Mouse (Mus musculus) heart, embryonic 13.5 days (tissue): ENCODE data around the gene Frem2. TPM values are rescaled to one million over a fixed set of nuclear protein-coding genes. Genes with fewer than 3 reads are reported as not detected.

Source experiments
- ATAC-seq: fragments of 200-750 bp; cut with Nextera tagmentation; 2 replicates; pipeline ENCODE4 v1.8.0; 2017; ENCODE audit warnings: moderate TSS enrichment; ENCODE audit not compliant: insufficient number of reproducible peaks, low FRiP score, low TSS enrichment; ENCODE audit errors: extremely low read depth
- H3K27ac ChIP-seq: fragments of 300-500 bp; sonication (generic); replicated peaks from 2 replicates; pipeline ENCODE4 v1.5.1; 2015; ENCODE audit warnings: moderate library complexity, mild to moderate bottlenecking, inconsistent platforms
- H3K27me3 ChIP-seq: fragments of 300-500 bp; sonication (generic); replicated peaks from 2 replicates; pipeline ENCODE4 v1.6.1; 2015; ENCODE audit warnings: mild to moderate bottlenecking, inconsistent platforms
- H3K36me3 ChIP-seq: fragments of 300-500 bp; sonication (generic); 2 replicates; pipeline ENCODE4 v1.6.1; 2015; ENCODE audit warnings: mild to moderate bottlenecking, inconsistent platforms
- H3K4me1 ChIP-seq: fragments of 300-500 bp; sonication (generic); 2 replicates; pipeline ENCODE4 v1.6.1; 2015; ENCODE audit warnings: inconsistent platforms
- H3K4me2 ChIP-seq: fragments of 300-500 bp; sonication (generic); 2 replicates; pipeline ENCODE4 v1.6.1; 2015; ENCODE audit warnings: inconsistent platforms, mild to moderate bottlenecking, moderate library complexity
- H3K4me3 ChIP-seq: fragments of 300-500 bp; sonication (generic); 2 replicates; pipeline ENCODE4 v1.5.1; 2015; ENCODE audit warnings: moderate library complexity, mild to moderate bottlenecking, inconsistent platforms
- H3K9ac ChIP-seq: fragments of 300-500 bp; sonication (generic); 2 replicates; pipeline ENCODE4 v1.6.1; 2015; ENCODE audit warnings: inconsistent platforms, mild to moderate bottlenecking, moderate library complexity
- H3K9me3 ChIP-seq: fragments of 300-500 bp; sonication (generic); 2 replicates; pipeline ENCODE4 v1.6.1; 2016; ENCODE audit warnings: inconsistent platforms
- WGBS: fragments of 180-500 bp; shearing (Covaris S2); methylation state at CpG from one replicate; pipeline ENCODE4 v1.1.7; 2015; ENCODE audit warnings: mixed read lengths; 5-methylcytosine and 5-hydroxymethylcytosine counted together
- polyA plus RNA-seq: library from polyadenylated mRNA; unstranded; fragments of >200 nt; fragmentation: Nextera tagmentation; extraction: Ambion mirVana; gene quantifications from 2 replicates; pipeline ENCODE4 v1.2.1, GENCODE M21; 2015

The Frem2 gene
- 3.7 and 4.0 TPM in 2 replicates for polyA plus RNA-seq

DNA sequence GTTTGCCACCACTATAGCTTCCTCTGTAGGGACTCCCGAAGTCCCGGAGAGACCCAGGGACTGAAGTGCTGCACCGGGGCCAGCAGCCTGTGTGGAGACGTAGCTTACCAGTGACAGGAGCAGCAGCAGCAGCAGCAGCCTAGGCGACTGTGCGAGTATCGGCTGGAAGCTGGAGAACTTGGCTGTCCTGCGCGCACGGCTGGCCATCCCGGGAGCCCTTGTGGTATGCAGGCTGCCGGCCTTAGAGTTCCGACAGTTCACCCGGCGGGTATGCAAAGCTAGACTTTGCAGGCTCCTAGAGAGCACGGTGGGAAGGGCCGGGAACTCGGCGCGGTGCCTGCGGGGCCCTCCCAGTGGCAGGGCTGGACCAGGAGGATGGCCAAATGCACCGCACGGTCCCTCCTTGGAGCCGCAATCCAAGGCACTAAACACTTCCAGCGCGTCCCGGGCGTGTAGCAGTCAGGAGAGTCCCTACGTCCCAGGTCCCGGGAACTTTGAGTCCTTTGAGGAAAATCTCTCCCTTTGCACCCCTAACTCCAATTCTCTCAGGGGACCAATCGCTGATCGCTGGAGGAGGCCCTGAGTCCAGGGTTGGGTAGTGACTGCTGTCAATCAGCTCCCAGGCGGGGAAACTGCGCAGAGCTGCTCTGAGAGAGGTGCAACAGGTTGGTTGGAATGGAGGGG is at the start of gene Frem2:
TSS of gene Frem2 (minus strand) at position 478 of the 684 bp plus-strand sequence.
- under 1% methylated on average over 34 of the region's 34 CpGs for WGBS
- H3K4me2 ChIP-seq, result peak within 1 kb of the TSS; percentile 98
- peak within 1 kb of the TSS; percentile 70 for H3K4me3 ChIP-seq
- peaks cover 21% of the 10 kb centered on the region for H3K4me1 ChIP-seq
- H3K36me3 ChIP-seq, result peaks cover 30% of the 10 kb centered on the region
- peaks cover 10% of the 10 kb centered on the region for H3K9me3 ChIP-seq
- H3K27me3 ChIP-seq, result peaks cover 14% of the 10 kb centered on the region; the same call in 1 of the 2 replicates
- peak; percentile 82 for ATAC-seq
- H3K9ac ChIP-seq, result peak within 1 kb of the TSS; percentile 78
- peak within 1 kb of the TSS; percentile 83 for H3K27ac ChIP-seq

DNA sequence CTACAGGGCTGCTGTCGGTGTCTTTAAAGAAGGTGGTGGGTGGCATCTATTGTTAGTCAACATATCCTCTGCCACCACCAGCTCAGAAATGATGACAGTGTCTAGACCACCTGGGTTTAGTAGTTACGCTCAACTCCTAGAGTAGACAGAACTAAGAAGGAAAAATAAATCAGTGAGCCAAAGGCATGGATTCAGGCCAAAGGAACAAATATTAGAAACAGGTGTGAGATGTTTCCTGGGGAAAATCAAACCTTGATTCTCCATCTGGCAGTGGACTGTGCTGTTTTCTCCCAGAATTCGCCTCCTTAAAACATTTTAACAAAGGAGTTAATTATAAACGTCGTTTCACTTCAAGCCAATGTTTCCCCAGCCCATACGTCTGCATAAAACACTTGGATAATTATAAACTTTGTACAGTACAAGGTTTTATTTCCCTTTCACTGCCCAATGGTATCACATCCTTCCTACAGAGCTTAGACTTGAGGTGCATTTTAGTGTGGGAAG is 48.9 kb upstream of the Frem2 start:
- Histone ChIP-seq H3K4me2 (no peak overlapping the region), H3K27ac (no peak overlapping the region), H3K27me3 (no peaks in the 10 kb centered on the region), H3K36me3 (no peaks in the 10 kb centered on the region), H3K9me3 (no peaks in the 10 kb centered on the region), H3K9ac (no peak overlapping the region), H3K4me3 (no peak overlapping the region), H3K4me1 (peaks cover 32% of the 10 kb centered on the region)
- no peak for ATAC-seq
- 77% methylated on average over 6 of the region's 6 CpGs for WGBS

DNA sequence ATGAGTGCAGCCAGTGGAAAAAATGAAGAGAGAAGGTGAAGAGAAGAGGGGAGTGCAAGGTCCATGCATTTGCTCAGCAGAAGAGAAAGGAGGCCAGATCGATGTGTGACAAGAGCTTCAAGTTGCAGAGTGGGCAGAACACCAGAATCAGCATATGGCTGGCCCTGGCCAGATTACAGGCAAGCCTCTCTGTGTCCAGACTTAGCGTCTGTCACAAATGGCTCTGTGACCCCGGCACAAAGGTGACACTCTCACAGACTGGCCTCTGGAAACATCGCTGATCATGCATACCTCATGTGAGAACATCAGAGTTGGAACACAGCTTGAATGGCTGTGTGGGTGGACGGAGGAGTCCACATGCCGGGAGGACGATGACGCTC is 46.0 kb upstream of the Frem2 start:
- no peak for ATAC-seq
- Histone ChIP-seq H3K27me3 (no peaks in the 10 kb centered on the region), H3K4me3 (no peak overlapping the region), H3K27ac (no peak overlapping the region), H3K9ac (no peak overlapping the region), H3K4me1 (peaks cover 26% of the 10 kb centered on the region), H3K4me2 (no peak overlapping the region), H3K36me3 (no peaks in the 10 kb centered on the region), H3K9me3 (no peaks in the 10 kb centered on the region)
- 52% methylated on average over 8 of the region's 8 CpGs for WGBS

DNA sequence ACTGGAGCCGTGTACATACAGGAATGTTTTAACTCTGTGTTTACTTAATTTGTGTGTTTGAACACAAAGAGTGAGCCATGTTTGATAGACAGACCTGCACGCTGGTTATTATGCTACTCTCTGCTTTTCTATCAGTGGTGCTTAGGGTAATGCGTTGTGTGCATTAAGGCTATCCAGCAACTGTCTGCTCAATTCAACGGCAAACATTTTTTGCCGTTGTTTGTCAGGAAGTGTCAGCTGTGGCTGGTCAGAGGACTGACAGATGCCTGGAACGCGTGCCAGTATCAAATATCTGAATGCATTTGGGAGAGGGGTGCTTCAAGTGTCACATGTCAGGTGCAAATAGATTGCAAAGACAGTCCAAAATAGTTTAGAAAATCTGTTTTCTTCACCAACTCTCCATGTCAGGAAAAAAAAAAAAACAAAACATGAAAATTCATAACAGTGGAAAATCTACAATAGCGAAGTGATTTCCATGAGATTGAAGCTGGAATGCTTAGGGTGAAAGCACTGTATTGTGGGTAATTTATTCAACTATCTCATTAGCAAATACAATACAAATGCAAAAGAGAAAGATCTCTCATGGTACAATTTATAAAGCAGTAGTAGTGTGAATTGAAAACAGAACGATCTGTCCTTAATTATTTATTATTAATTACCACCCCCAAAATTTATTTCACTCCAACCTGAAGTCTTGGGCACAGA is 45.4 kb upstream of the Frem2 start:
- WGBS, result 31% methylated on average over 9 of the region's 9 CpGs
- no peak for ATAC-seq

DNA sequence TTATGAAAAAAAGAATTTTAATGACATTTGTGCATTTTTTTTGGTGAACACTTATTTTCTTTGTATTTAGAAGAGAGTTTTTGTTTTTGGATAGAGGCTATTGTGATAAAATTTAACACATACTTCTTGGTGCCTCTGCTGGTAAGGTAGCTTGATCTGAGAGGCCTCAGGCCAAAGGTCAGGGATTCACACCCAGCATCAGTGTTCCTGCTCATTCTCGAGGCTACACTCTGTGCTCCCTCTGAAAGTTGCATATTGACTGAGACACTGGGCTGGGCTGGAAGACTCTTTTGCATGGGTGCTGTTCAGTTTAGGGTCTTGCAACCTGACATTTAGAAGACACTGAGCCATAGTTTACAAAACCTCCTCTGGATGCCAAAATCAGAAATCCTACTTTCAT is 44.8 kb upstream of the Frem2 start:
- WGBS, result 61% methylated on average over 1 of the region's 1 CpGs

More for the DNA sequence above, 45.4 kb upstream of the Frem2 start:
- peaks cover 23% of the 10 kb centered on the region for H3K4me1 ChIP-seq
- no peak overlapping the region for H3K9ac ChIP-seq
- H3K27me3 ChIP-seq, result no peaks in the 10 kb centered on the region
- no peak overlapping the region for H3K27ac ChIP-seq
- no peak overlapping the region for H3K4me2 ChIP-seq
- no peak overlapping the region for H3K4me3 ChIP-seq
- no peaks in the 10 kb centered on the region for H3K36me3 ChIP-seq
- no peaks in the 10 kb centered on the region for H3K9me3 ChIP-seq

DNA sequence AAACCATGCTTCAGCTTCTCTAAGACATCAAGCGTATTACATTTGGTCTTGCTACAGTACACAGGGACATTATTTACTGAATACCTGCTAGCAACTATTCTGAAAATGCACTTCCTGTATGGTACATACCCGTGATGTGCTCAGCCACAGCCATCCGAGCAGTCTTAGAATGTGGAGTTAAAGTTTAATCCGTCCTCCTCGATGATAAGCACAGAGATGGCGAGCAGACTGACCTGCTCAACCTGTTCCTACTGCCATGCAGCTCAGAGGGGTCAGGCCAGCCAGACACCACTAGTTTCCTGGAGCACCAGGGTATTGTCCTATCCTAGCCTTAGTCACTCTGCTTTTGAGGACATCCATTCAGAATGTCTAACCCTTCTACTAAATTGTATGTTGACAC is 30.6 kb upstream of the Frem2 start:
- H3K4me3 ChIP-seq, result no peak overlapping the region
- H3K27ac ChIP-seq, result no peak overlapping the region
- H3K4me2 ChIP-seq, result no peak overlapping the region
- H3K27me3 ChIP-seq, result no peaks in the 10 kb centered on the region
- H3K9ac ChIP-seq, result no peak overlapping the region
- ATAC-seq, result no peak
- no peaks in the 10 kb centered on the region for H3K9me3 ChIP-seq
- no peaks in the 10 kb centered on the region for H3K36me3 ChIP-seq
- 72% methylated on average over 6 of the region's 6 CpGs for WGBS
- H3K4me1 ChIP-seq, result peaks cover 5% of the 10 kb centered on the region

More for the DNA sequence above, 44.8 kb upstream of the Frem2 start:
- Histone ChIP-seq H3K9ac (no peak overlapping the region), H3K4me1 (peaks cover 17% of the 10 kb centered on the region), H3K4me3 (no peak overlapping the region), H3K4me2 (no peak overlapping the region), H3K9me3 (no peaks in the 10 kb centered on the region), H3K36me3 (no peaks in the 10 kb centered on the region), H3K27ac (no peak overlapping the region), H3K27me3 (no peaks in the 10 kb centered on the region)
- no peak for ATAC-seq

DNA sequence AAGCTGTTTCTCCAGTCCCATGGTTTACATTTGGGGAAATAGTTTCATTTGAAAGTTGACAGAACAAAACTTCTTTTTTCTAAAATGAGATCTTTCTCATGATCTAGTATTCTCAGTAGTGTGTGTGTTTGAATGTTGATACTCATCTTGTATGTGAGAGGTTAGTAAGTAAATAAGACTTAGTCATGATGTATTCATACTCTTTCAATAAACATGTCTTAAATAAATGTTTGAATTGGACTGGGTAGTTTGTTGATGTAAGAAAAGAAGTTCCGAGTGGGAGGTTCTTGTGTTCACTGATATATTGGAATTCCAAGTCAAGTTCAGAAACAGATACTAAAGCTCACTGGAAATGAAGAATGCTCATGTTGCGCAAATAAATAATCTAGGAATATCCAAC is 25.1 kb upstream of the Frem2 start:
- Histone ChIP-seq H3K9me3 (no peaks in the 10 kb centered on the region), H3K36me3 (no peaks in the 10 kb centered on the region), H3K4me1 (peaks cover 11% of the 10 kb centered on the region), H3K4me2 (no peak overlapping the region), H3K9ac (no peak overlapping the region), H3K4me3 (no peak overlapping the region), H3K27me3 (no peaks in the 10 kb centered on the region), H3K27ac (no peak overlapping the region)
- WGBS, result 71% methylated on average over 2 of the region's 2 CpGs
- no peak for ATAC-seq

DNA sequence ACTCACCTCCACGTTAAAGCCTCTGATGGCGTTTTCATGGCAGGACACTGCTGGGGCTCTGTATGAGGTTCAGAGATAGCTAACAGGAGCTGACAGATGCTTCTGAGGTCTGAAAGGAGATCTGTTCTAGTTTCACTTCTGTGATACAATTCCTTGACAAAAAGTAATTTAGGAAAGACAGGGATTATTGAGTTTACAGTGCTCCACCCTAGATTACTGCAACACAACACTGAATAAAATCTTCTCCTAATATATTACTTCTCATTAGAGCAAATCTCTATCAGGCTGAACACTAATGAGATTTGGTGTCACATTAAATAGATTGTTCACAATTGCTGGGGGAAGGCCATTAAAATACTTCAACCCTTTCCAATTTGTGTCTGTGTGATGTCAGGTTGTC is 23.7 kb upstream of the Frem2 start:
- H3K36me3 ChIP-seq, result no peaks in the 10 kb centered on the region
- no peak for ATAC-seq
- no peak overlapping the region for H3K4me3 ChIP-seq
- H3K27ac ChIP-seq, result no peak overlapping the region
- no peaks in the 10 kb centered on the region for H3K27me3 ChIP-seq
- H3K9ac ChIP-seq, result no peak overlapping the region
- no peak overlapping the region for H3K4me2 ChIP-seq
- peaks cover 6% of the 10 kb centered on the region; the same call in 1 of the 2 replicates for H3K4me1 ChIP-seq
- WGBS, result 10% methylated on average over 2 of the region's 2 CpGs
- H3K9me3 ChIP-seq, result no peaks in the 10 kb centered on the region

DNA sequence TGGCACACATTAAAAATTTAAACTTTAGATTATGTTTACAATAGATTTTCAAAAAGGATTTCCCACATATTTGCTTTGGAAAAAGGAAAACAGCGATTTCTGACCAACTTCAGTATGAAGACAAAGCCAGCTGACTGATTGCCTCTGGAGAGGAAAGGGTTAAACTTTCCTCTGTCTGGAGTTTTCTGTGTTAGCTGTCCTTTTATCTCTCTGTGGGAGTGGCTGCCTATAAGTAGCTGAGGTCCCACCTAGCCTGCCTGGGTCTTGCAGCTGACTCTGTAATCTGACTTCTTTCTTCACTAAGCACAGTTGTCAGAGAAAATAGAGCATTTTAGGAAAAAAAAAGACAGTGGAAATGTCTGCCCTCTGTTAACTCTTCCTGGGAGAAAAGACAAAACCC is 17.1 kb upstream of the Frem2 start:
- H3K36me3 ChIP-seq, result no peaks in the 10 kb centered on the region
- no peaks in the 10 kb centered on the region for H3K9me3 ChIP-seq
- no peak overlapping the region for H3K4me3 ChIP-seq
- peaks cover 38% of the 10 kb centered on the region for H3K4me1 ChIP-seq
- WGBS, result 19% methylated on average over 1 of the region's 1 CpGs
- no peaks in the 10 kb centered on the region for H3K27me3 ChIP-seq
- peak overlapping the region; percentile 63 for H3K27ac ChIP-seq
- peak overlapping the region; percentile 44; the same call in 1 of the 2 replicates for H3K9ac ChIP-seq
- ATAC-seq, result no peak
- H3K4me2 ChIP-seq, result peak overlapping the region; percentile 52

DNA sequence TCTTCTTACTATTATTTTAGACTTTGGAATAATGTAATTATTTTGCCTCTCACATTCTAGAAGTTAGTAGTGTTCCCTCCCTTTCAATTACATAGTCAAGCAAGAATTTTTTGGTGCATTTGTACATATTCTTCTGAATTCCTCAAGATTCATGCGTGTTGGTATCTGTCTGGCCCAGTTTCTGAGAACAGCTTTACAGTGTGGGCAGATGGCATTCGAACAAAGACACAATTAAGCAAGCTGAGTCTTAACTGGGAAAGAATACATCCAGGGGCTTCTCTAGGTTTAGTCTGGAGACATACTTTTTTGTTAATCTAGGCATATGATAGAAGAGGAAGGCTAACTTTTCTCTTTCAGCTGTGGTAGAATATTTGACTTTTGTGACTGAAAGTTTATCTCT is 12.6 kb upstream of the Frem2 start:
- H3K4me3 ChIP-seq, result no peak overlapping the region
- no peaks in the 10 kb centered on the region for H3K27me3 ChIP-seq
- no peak for ATAC-seq
- 73% methylated on average over 2 of the region's 2 CpGs for WGBS
- H3K27ac ChIP-seq, result no peak overlapping the region
- H3K36me3 ChIP-seq, result no peaks in the 10 kb centered on the region
- peaks cover 40% of the 10 kb centered on the region for H3K4me1 ChIP-seq
- no peak overlapping the region for H3K4me2 ChIP-seq
- H3K9me3 ChIP-seq, result no peaks in the 10 kb centered on the region
- H3K9ac ChIP-seq, result no peak overlapping the region

DNA sequence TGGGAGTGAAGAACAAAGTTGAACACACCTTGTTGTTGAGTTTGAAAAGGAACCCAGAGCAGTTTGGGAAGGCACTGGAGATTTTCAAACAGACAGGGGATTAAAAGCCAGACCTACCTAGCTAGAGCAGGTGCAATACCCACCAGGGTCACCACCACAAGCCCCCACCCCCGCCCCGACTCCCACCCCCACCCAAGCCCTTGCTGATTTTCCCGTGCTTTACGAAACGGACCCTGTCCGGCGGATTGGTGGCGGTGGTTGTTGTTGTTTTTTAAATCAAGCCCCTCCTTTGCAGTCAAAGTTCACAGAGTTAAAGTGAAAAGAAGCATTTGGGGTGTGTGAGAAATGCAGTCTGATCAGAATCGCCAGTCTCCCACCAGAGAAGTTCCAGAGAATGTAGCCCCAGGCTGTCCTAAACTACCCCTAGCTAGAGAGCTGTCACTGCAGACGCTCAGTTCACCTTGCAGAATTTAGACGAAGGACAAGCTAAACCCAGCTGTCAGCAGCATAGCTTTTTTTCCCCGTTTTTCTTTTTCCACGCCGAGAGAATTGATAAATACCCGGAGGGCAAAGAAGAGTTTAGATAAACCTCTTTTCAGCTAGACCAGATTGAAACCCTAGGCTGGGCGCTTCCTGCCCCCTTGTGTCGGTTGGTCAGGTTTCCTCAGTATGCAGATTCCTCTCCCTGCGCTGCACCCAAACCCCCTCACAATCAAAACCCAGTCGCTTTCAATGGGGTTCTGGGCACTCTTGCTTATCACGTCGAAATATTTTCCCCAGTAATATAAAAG is 784 bp upstream of the Frem2 start:
- Histone ChIP-seq H3K9me3 (peaks cover 10% of the 10 kb centered on the region), H3K4me1 (peaks cover 21% of the 10 kb centered on the region), H3K27ac (peak overlapping the region; percentile 32; the same call in 1 of the 2 replicates), H3K4me2 (peak overlapping the region; percentile 98), H3K27me3 (peaks cover 14% of the 10 kb centered on the region; the same call in 1 of the 2 replicates), H3K9ac (peak overlapping the region; percentile 78), H3K36me3 (peaks cover 21% of the 10 kb centered on the region), H3K4me3 (peak overlapping the region; percentile 70)
- under 1% methylated on average over 21 of the region's 21 CpGs for WGBS
- ATAC-seq, result no peak
